Mouse (Mus musculus): ENCODE measurements at regions not wholly inside any gene's neighbourhood (a gene's known extent, or its start where the extent isn't known, plus 50 kb on each side); places are given as distances from the start of the nearest gene placed in this dataset.

GRCm38 (mm10) chr6:126588761-126589160 is 53.5 kb upstream of the Kcna5 start:
- peak in 1 of 2 experiments; percentile 58 for DNase-seq (ENCODE audit: low spot score in 2 of 2)
- intact Hi-C loops (cut with DNase I), result loop anchor here (2.0 kb wide), 1 partner anchor 56 kb away; no protein-coding TSS in a partner anchor

- no peak for DNase-seq (ENCODE audit: low spot score in 2 of 2)
- intact Hi-C loops (cut with DNase I), result no loop called here
Measured at GRCm38 (mm10) chr6:126587476-126587875, 52.3 kb upstream of the Kcna5 start.

- intact Hi-C loops (cut with DNase I), result no loop called here
- DNase-seq (ENCODE audit: low spot score in 2 of 2), result peak; percentile 78 to 94
Measured at GRCm38 (mm10) chr6:126585813-126586212, 50.6 kb upstream of the Kcna5 start.

Measured in left cerebral cortex, postnatal 25 days (tissue).